Mouse (Mus musculus) brown adipose tissue, adult 24 weeks (tissue): ENCODE measurements around the gene Map1b. TPM values are rescaled to one million over a fixed set of nuclear protein-coding genes. Genes with fewer than 3 reads are reported as not detected.

Source experiments
- H3K27ac ChIP-seq: fragments of 200-500 bp; replicated peaks from 2 replicates; pipeline ENCODE4 v1.5.1; 2012; ENCODE audit warnings: low read depth, mild to moderate bottlenecking, low read length
- H3K4me1 ChIP-seq: fragments of 200-500 bp; 2 replicates; pipeline ENCODE4 v1.6.1; 2012; ENCODE audit warnings: low read length, mixed read lengths; ENCODE audit not compliant: control insufficient read depth, insufficient read depth, insufficient read length
- H3K4me3 ChIP-seq: fragments of 200-500 bp; 2 replicates; pipeline ENCODE4 v1.5.1; 2012; ENCODE audit warnings: low read depth, mild to moderate bottlenecking, low read length, moderate library complexity; ENCODE audit not compliant: insufficient read depth
- polyA plus RNA-seq: library from polyadenylated mRNA; stranded (reverse); fragments of >200 nt; gene quantifications from 2 replicates; pipeline ENCODE4 v1.2.4, GENCODE M21; 2012; ENCODE audit not compliant: missing spikeins, insufficient read depth, insufficient read length

Map1b gene
- polyA plus RNA-seq, 1 experiment: 2.7 TPM

- H3K4me1 ChIP-seq: peaks cover 4% of the 10 kb centered on the region; the same call in 1 of the 2 replicates
- no peak overlapping the region for H3K27ac ChIP-seq
- no peak overlapping the region for H3K4me3 ChIP-seq
These were observed 30.5 kb downstream of the Map1b start for GRCm38 (mm10) chr13:99485861-99486260.

GRCm38 (mm10) chr13:99485331-99485733, 31.0 kb downstream of the Map1b start:
- Histone ChIP-seq H3K27ac (no peak overlapping the region), H3K4me1 (peaks cover 4% of the 10 kb centered on the region; the same call in 1 of the 2 replicates), H3K4me3 (no peak overlapping the region)

- Histone ChIP-seq H3K27ac (no peak overlapping the region), H3K4me3 (no peak overlapping the region), H3K4me1 (peaks cover 4% of the 10 kb centered on the region; the same call in 1 of the 2 replicates)
These were observed 31.4 kb downstream of the Map1b start for GRCm38 (mm10) chr13:99484905-99485304.

- H3K4me3 ChIP-seq: no peak overlapping the region
- peak overlapping the region; percentile 57 for H3K27ac ChIP-seq
- H3K4me1 ChIP-seq: peaks cover 4% of the 10 kb centered on the region; the same call in 1 of the 2 replicates
These were observed 32.9 kb downstream of the Map1b start for GRCm38 (mm10) chr13:99483433-99483832.

GRCm38 (mm10) chr13:99475488-99475887, 40.9 kb downstream of the Map1b start:
- Histone ChIP-seq H3K27ac (no peak overlapping the region), H3K4me1 (no peaks in the 10 kb centered on the region), H3K4me3 (no peak overlapping the region; the same call in 1 of the 2 replicates)

- Histone ChIP-seq H3K4me3 (no peak overlapping the region), H3K4me1 (no peaks in the 10 kb centered on the region), H3K27ac (no peak overlapping the region)
These were observed 41.3 kb downstream of the Map1b start for GRCm38 (mm10) chr13:99475033-99475432.

- Histone ChIP-seq H3K27ac (no peak overlapping the region), H3K4me3 (no peak overlapping the region), H3K4me1 (no peaks in the 10 kb centered on the region)
These were observed 42.2 kb downstream of the Map1b start for GRCm38 (mm10) chr13:99474108-99474507.

GRCm38 (mm10) chr13:99472028-99472427, 44.3 kb downstream of the Map1b start:
- Histone ChIP-seq H3K4me1 (no peaks in the 10 kb centered on the region), H3K4me3 (no peak overlapping the region), H3K27ac (no peak overlapping the region)

GRCm38 (mm10) chr13:99470084-99470483, 46.3 kb downstream of the Map1b start:
- no peak overlapping the region for H3K27ac ChIP-seq
- H3K4me3 ChIP-seq: no peak overlapping the region
- no peaks in the 10 kb centered on the region for H3K4me1 ChIP-seq

- Histone ChIP-seq H3K4me1 (peaks cover 2% of the 10 kb centered on the region; the same call in 1 of the 2 replicates), H3K4me3 (no peak overlapping the region), H3K27ac (no peak overlapping the region)
These were observed 48.1 kb downstream of the Map1b start for GRCm38 (mm10) chr13:99468267-99468666.

- Histone ChIP-seq H3K27ac (no peak overlapping the region), H3K4me1 (peaks cover 2% of the 10 kb centered on the region; the same call in 1 of the 2 replicates), H3K4me3 (no peak overlapping the region)
These were observed 49.5 kb downstream of the Map1b start for GRCm38 (mm10) chr13:99466811-99467315.

- peaks cover 2% of the 10 kb centered on the region; the same call in 1 of the 2 replicates for H3K4me1 ChIP-seq
- no peak overlapping the region for H3K4me3 ChIP-seq
These were observed 50.3 kb downstream of the Map1b start for GRCm38 (mm10) chr13:99466064-99466463.

GRCm38 (mm10) chr13:99464551-99464950, 51.8 kb downstream of the Map1b start:
- no peak overlapping the region for H3K27ac ChIP-seq
- H3K4me1 ChIP-seq: peaks cover 2% of the 10 kb centered on the region; the same call in 1 of the 2 replicates
- H3K4me3 ChIP-seq: no peak overlapping the region

More at GRCm38 (mm10) chr13:99466064-99466463, 50.3 kb downstream of the Map1b start:
- no peak overlapping the region for H3K27ac ChIP-seq

GRCm38 (mm10) chr13:99461886-99462285, 54.5 kb downstream of the Map1b start:
- no peak overlapping the region for H3K4me3 ChIP-seq
- peaks cover 6% of the 10 kb centered on the region; the same call in 1 of the 2 replicates for H3K4me1 ChIP-seq
- no peak overlapping the region for H3K27ac ChIP-seq

GRCm38 (mm10) chr13:99459612-99460011, 56.7 kb downstream of the Map1b start:
- H3K4me3 ChIP-seq: no peak overlapping the region
- no peak overlapping the region for H3K27ac ChIP-seq
- H3K4me1 ChIP-seq: peaks cover 4% of the 10 kb centered on the region; the same call in 1 of the 2 replicates

GRCm38 (mm10) chr13:99458658-99459386, 57.5 kb downstream of the Map1b start:
- Histone ChIP-seq H3K4me1 (0 out of 2 replicates have a peak, but pooled peaks cover 4% of the 10 kb centered on the region), H3K27ac (no peak overlapping the region), H3K4me3 (no peak overlapping the region)
